Comparison of ENCODE assay signal across 24 mouse cellular contexts in the genomic region with DNA sequence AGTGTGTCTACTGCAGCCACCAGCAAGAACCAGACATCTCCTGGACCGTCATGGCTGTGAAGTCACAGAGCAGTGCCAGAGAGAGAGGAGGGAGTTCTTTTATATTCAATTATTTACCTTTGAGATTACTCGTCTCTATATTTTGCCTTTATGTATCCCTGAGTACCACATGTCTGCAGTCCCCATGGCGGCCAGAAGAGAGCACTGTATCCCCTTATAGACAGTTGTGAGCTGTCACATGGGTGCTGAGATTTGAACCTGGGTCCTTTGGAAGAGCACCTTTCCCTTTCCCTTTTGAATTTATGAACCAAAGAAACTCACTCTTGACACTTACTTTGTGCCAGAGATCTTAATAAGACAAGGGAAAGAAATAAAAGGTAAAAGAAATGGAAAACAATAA. TPM values are rescaled to one million over a fixed set of nuclear protein-coding genes. Genes with fewer than 3 reads are reported as not detected.
DNase-seq lines count a peak whose midpoint lies in the region; ATAC-seq and TF ChIP-seq lines count a peak whose summit lies in the region.
"Had no signal": no experiment of that assay in that cellular context is flagged by ENCODE, and none has a peak within 500 bp of the region (broad histone marks: within the 10 kb centered on the region; RNA-seq: fewer than 3 reads in every experiment).

No protein-coding gene starts in this region.

- no peak overlapping the region for H3K27ac ChIP-seq in kidney, adult 2 months (ENCODE audit: insufficient read depth, low read depth, low read length)
- no peak overlapping the region for H3K27ac ChIP-seq in CH12.LX (ENCODE audit: insufficient read depth, low read depth)
- H3K27ac ChIP-seq in hindbrain, embryonic 16.5 days (ENCODE audit: low read depth, low read length): no peak overlapping the region
- H3K27ac ChIP-seq: hindbrain, embryonic 15.5 days; liver, embryonic 13.5 days; neural tube, embryonic 15.5 days had no signal

- in situ Hi-C loops in CH12.LX (cut with MboI; ENCODE audit: low pct_ligation_motif_present, low pct_unique_long_range_greater_than_20kb, low sequenced_read_pairs): no loop called here

- H3K9ac ChIP-seq in CH12.LX (ENCODE audit: insufficient read depth, low read depth): no peak overlapping the region
- H3K9ac ChIP-seq in hindbrain, embryonic 16.5 days (ENCODE audit: low read depth, low read length): no peak overlapping the region
- H3K9ac ChIP-seq: hindbrain, embryonic 15.5 days; liver, embryonic 13.5 days; neural tube, embryonic 15.5 days had no signal

- H3K79me2 ChIP-seq in CH12.LX (replicated peaks; ENCODE audit: control insufficient read depth, extremely low read depth, insufficient read depth, poor library complexity, severe bottlenecking): no peaks in the 10 kb centered on the region

- no peaks in the 10 kb centered on the region for H3K27me3 ChIP-seq in kidney, adult 2 months (replicated peaks; ENCODE audit: control insufficient read depth, insufficient read depth, low read length)
- no peaks in the 10 kb centered on the region for H3K27me3 ChIP-seq in CH12.LX (replicated peaks)
- H3K27me3 ChIP-seq in hindbrain, embryonic 16.5 days (replicated peaks; ENCODE audit: control insufficient read depth, insufficient read depth, low read length): no peaks in the 10 kb centered on the region
- H3K27me3 ChIP-seq: hindbrain, embryonic 15.5 days; liver, embryonic 13.5 days; neural tube, embryonic 15.5 days had no signal

- H3K36me3 ChIP-seq in kidney, adult 2 months (ENCODE audit: control insufficient read depth, insufficient read depth, low read length): no peaks in the 10 kb centered on the region
- peaks cover 0 to 18% of the 10 kb centered on the region in 2 experiments for H3K36me3 ChIP-seq in CH12.LX (replicated peaks in 1 of 2; ENCODE audit: control insufficient read depth in 1 of 2, insufficient read depth in 1 of 2, low read length in 1 of 2)
- H3K36me3 ChIP-seq in hindbrain, embryonic 16.5 days (ENCODE audit: control insufficient read depth, insufficient read depth, low read length): 0 out of 2 replicates have a peak, but pooled peaks cover 2% of the 10 kb centered on the region
- H3K36me3 ChIP-seq: hindbrain, embryonic 15.5 days; liver, embryonic 13.5 days; neural tube, embryonic 15.5 days had no signal

- H3K4me1 ChIP-seq in kidney, adult 2 months (ENCODE audit: control insufficient read depth, insufficient read depth, low read length): no peaks in the 10 kb centered on the region
- H3K4me1 ChIP-seq in CH12.LX (ENCODE audit: control insufficient read depth in 1 of 2, insufficient read depth in 2 of 2): no peaks in the 10 kb centered on the region
- no peaks in the 10 kb centered on the region for H3K4me1 ChIP-seq in hindbrain, embryonic 16.5 days (ENCODE audit: control insufficient read depth, insufficient read depth, low read depth, low read length)
- H3K4me1 ChIP-seq: hindbrain, embryonic 15.5 days; liver, embryonic 13.5 days; neural tube, embryonic 15.5 days had no signal

- H3K9me3 ChIP-seq in CH12.LX (replicated peaks; ENCODE audit: low read length): peaks cover 3% of the 10 kb centered on the region
- H3K9me3 ChIP-seq in hindbrain, embryonic 16.5 days (ENCODE audit: control insufficient read depth, low read length): no peaks in the 10 kb centered on the region; the same call in 1 of the 2 replicates
- H3K9me3 ChIP-seq: hindbrain, embryonic 15.5 days; liver, embryonic 13.5 days; neural tube, embryonic 15.5 days had no signal

- H3K4me2 ChIP-seq in CH12.LX (ENCODE audit: insufficient read depth, low read depth, poor library complexity, severe bottlenecking): no peak overlapping the region
- no peak overlapping the region for H3K4me2 ChIP-seq in hindbrain, embryonic 16.5 days (ENCODE audit: low read length)
- H3K4me2 ChIP-seq: hindbrain, embryonic 15.5 days; liver, embryonic 13.5 days; neural tube, embryonic 15.5 days had no signal

- no peak for ATAC-seq in hindbrain, embryonic 16.5 days
- ATAC-seq: forebrain, embryonic 16.5 days; lung, postnatal 0 days; Patski had no signal

- TF ChIP-seq EP300 in CH12.LX (IDR thresholded peaks at IDR 0.05; ENCODE audit: low read length): no peak

- no peak; the same call in 1 of the 2 replicates for TF ChIP-seq RAD21 in CH12.LX (IDR thresholded peaks at IDR 0.05; ENCODE audit: low read depth, low read length)

- WGBS in kidney, adult 2 months: 91% methylated on average over 3 of the region's 3 CpGs
- WGBS in hindbrain, embryonic 16.5 days: 94% methylated on average over 3 of the region's 3 CpGs

- TF ChIP-seq CTCF in kidney, adult 2 months (conservative IDR thresholded peaks at IDR 0.05; ENCODE audit: insufficient read depth, insufficient read length, low read depth, low read length): 0 out of 2 replicates have a peak, but pooled peaks have one; percentile 15
- peak in 1 of 2 experiments; percentile 33; a peak in 2 of 4 replicates for TF ChIP-seq CTCF in CH12.LX (conservative IDR thresholded peaks at IDR 0.05 in 1 of 2, IDR thresholded peaks at IDR 0.05 in 1 of 2; ENCODE audit: low read depth in 2 of 2, low read length in 2 of 2)

- dilution Hi-C loops in CH12.LX (cut with MboI; ENCODE audit: extremely low pct_ligation_motif_present, extremely low pct_unique_long_range_greater_than_20kb, low sequenced_read_pairs): no loop called here

- no peak for DNase-seq in kidney, adult 2 months
- no peak for DNase-seq in kidney, postnatal 14 days
- DNase-seq in 3T3-L1 (ENCODE audit: low read depth, low spot score) (peak; percentile 16), CH12.LX (ENCODE audit: extremely low read depth) (peak; percentile 7), ZHBTc4 (ENCODE audit: low read depth, low spot score) (peak; percentile 63)
- DNase-seq in cerebellum, postnatal 4 days (ENCODE audit: low spot score in 2 of 2): no peak
- DNase-seq in spleen, adult 12 weeks (ENCODE audit: low spot score): no peak
- DNase-seq: adrenal gland, postnatal 14 days; cerebellum, adult 9-11 months; heart, adult 11 months; heart, postnatal 36 days; kidney, adult 18-20 months; kidney, postnatal 10 days; liver, embryonic 13.5 days; midbrain, embryonic 14.5 days; right cerebral cortex, postnatal 25 days; thymus, postnatal 14 days had no signal

- TF ChIP-seq POLR2A in kidney, adult 2 months (IDR thresholded peaks at IDR 0.05; ENCODE audit: low read depth, low read length): no peak
- no peak for TF ChIP-seq POLR2A in CH12.LX (IDR thresholded peaks at IDR 0.05; ENCODE audit: low read depth, low read length)

- no peak overlapping the region for H3K4me3 ChIP-seq in kidney, adult 2 months (ENCODE audit: insufficient read depth, low read depth, low read length)
- H3K4me3 ChIP-seq in CH12.LX (replicated peaks in 1 of 3; ENCODE audit: low read depth in 2 of 3, low read length in 2 of 3, poor library complexity in 1 of 3): no peak overlapping the region
- H3K4me3 ChIP-seq in hindbrain, embryonic 16.5 days (ENCODE audit: low read length): no peak overlapping the region
- H3K4me3 ChIP-seq: hindbrain, embryonic 15.5 days; liver, embryonic 13.5 days; neural tube, embryonic 15.5 days had no signal

TF ChIP-seq in CH12.LX, 34 proteins besides CTCF, POLR2A, EP300 and RAD21:
- TF ChIP-seq JUN (IDR thresholded peaks at IDR 0.05; ENCODE audit: insufficient read depth, low read depth, low read length) (no peak), CHD2 (IDR thresholded peaks at IDR 0.05; ENCODE audit: low read length) (no peak), MAX (IDR thresholded peaks at IDR 0.05; ENCODE audit: low read length) (0 out of 2 replicates have a peak, but pooled peaks have one; percentile 10)

RNA-seq across cellular contexts. Expression of a gene that starts 9.1 kb away (rescaled TPM):
- polyA plus RNA-seq in kidney, adult 2 months (2012; rRNA removed): 0.22 and 0.27 TPM in 2 replicates
- total RNA-seq in CH12.LX (2012; rRNA removed): not detected in 2 replicates
- not detected in 2 replicates for total RNA-seq in CH12.LX (2014; rRNA removed)
- not detected in 2 replicates for polyA plus RNA-seq in CH12.LX (2012; ENCODE audit: insufficient read length, low read depth)
- polyA plus RNA-seq in hindbrain, embryonic 16.5 days (2015; fragmentation: Nextera tagmentation; extraction: Ambion mirVana): 0.77 and 1.1 TPM in 2 replicates
- total RNA-seq: heart, postnatal 36 days; megakaryocyte, adult 5-6 weeks had no signal

RNA-seq across cellular contexts. Expression of a gene that starts 39.7 kb away (rescaled TPM):
- 0.81 and 0.91 TPM in 2 replicates for polyA plus RNA-seq in kidney, adult 2 months (2012; rRNA removed)
- not detected in 2 replicates for total RNA-seq in CH12.LX (2012; rRNA removed)
- total RNA-seq in CH12.LX (2014; rRNA removed): not detected in 2 replicates
- polyA plus RNA-seq in CH12.LX (2012; ENCODE audit: insufficient read length, low read depth): not detected in 2 replicates
- 14.2 and 15.5 TPM in 2 replicates for polyA plus RNA-seq in hindbrain, embryonic 16.5 days (2015; fragmentation: Nextera tagmentation; extraction: Ambion mirVana)
- total RNA-seq: megakaryocyte, adult 5-6 weeks had no signal

RNA-seq across cellular contexts. Expression of a gene that starts 39.9 kb away (rescaled TPM):
- polyA plus RNA-seq in kidney, adult 2 months (2012; rRNA removed): 0.38 and 0.56 TPM in 2 replicates
- 0.13 TPM in 1 of 2 replicates, not detected in the other for total RNA-seq in CH12.LX (2012; rRNA removed)
- not detected in 2 replicates for total RNA-seq in CH12.LX (2014; rRNA removed)
- polyA plus RNA-seq in CH12.LX (2012; ENCODE audit: insufficient read length, low read depth): not detected in 2 replicates
- 6.6 and 7.0 TPM in 2 replicates for polyA plus RNA-seq in hindbrain, embryonic 16.5 days (2015; fragmentation: Nextera tagmentation; extraction: Ambion mirVana)
- total RNA-seq: megakaryocyte, adult 5-6 weeks had no signal

Comparison
In these comparisons a context has a peak if more than half of its experiments do, and no peak if none do; other contexts are left out.
1. DNase-seq: peak in 3T3-L1 (single experiment), CH12.LX (single experiment) and ZHBTc4 (single experiment); none in kidney, adult 2 months (single experiment), kidney, postnatal 14 days (single experiment), cerebellum, postnatal 4 days (0 of 2) and spleen, adult 12 weeks (single experiment).